Mouse (Mus musculus) lung, postnatal 4 days (tissue): ENCODE data around the gene Pemt.

Source experiments
- DNase-seq, 2 experiments: peaks; one replicate each; pipeline ENCODE4 v3.0.0; 2021

Pemt gene

GRCm38 (mm10) chr11:60046058-60046735 lies at the start of gene Pemt:
TSS of gene Pemt (minus strand) at chr11:60046489.
- DNase-seq: peak; percentile 96 to 97

DNA sequence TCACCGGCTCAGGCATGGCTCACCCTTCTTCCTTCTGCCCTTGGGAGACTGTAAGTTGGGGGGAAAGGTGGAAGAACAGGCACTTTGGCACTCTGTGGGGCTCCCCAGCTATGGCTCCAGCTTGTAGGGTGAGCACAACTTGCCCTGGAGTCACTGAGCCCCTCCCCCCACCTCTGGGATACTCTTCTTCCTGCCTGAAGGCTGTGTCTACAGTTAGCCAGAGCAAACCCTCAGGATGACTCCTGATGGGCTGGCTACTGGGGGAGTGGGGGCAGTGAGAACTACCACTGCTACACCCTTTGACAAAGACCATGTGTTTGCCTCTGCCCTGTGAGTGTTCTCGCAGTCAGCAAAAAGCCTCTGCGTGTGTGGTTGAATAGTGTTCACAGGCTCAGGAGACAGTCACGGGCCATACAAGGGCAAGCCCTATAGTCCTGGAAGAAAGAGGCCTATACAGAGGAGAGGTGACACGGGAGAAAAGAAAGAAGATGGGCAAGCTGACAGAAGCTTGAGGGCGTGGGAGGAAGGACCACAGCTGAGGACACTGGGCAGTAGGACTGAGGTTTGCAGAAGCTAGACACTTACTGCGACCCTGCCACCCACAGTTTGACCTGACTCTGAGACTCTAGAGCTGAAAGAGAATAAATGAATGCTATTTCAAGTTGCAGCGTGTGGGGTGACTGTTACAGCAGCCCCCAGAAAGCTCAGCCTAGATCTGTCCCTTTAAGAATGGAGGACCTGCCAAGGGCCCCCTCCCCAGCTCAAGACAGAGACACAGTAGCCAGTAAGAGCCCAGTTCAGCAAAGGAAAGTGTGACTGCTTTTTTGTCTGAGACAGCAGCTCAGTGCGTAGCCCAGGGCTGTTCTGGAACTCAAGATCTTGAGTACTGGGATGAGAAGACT lies 48.9 kb upstream of the Pemt start:
- DNase-seq: peak; percentile 37 to 48

- DNase-seq: no peak
Observed at GRCm38 (mm10) chr11:60093984-60094587, 47.8 kb upstream of the Pemt start.

- no peak for DNase-seq
Observed at GRCm38 (mm10) chr11:60093227-60093626, 46.9 kb upstream of the Pemt start.

DNA sequence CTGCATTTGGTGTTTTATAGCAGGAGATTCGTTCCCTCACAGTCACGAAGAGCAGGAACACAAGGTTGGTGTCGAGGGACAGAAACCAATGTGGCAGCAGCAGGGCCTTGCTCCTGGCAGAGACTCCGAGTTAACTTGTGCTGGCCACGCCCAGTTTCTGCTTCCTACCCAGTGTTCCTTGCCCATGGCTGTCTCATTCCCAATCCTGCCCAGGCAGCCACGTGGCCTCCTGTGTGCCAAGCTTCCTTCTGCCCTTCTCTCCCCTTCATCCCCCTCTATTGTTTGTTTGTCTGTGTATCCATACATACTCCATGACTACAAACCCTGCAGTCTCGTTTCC lies 45.1 kb upstream of the Pemt start:
- no peak for DNase-seq

- DNase-seq: no peak
Observed at GRCm38 (mm10) chr11:60090696-60091421, 44.6 kb upstream of the Pemt start.

DNA sequence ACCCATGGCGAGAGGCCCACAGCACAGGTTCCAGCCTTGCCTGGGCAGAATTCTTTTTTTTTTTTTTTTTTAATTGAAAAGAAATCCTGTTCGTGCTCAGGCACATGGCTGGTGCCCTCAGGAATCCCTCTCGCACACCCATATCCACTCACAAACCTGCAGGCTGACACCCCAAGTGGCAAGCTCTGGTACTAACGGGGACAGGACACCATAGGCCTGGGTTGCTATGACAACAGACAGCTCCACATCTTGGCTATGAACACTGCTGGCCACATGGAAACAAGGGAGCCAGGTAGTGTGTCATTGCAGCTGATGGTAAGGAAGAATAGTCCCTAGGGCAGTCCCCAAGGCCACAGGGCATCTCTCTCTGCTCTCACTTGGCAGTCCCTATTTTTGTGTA lies 42.7 kb upstream of the Pemt start:
- DNase-seq: no peak

GRCm38 (mm10) chr11:60086676-60087075 lies 40.4 kb upstream of the Pemt start:
- DNase-seq: no peak

GRCm38 (mm10) chr11:60084589-60084988 lies 38.3 kb upstream of the Pemt start:
- peak in 1 of 2 experiments; percentile 64 for DNase-seq

- DNase-seq: peak in 1 of 2 experiments; percentile 80
Observed at GRCm38 (mm10) chr11:60076790-60077189, 30.5 kb upstream of the Pemt start.

- DNase-seq: no peak
Observed at GRCm38 (mm10) chr11:60076183-60076582, 29.9 kb upstream of the Pemt start.

- DNase-seq: no peak
Observed at GRCm38 (mm10) chr11:60073936-60074502, 27.7 kb upstream of the Pemt start.

DNA sequence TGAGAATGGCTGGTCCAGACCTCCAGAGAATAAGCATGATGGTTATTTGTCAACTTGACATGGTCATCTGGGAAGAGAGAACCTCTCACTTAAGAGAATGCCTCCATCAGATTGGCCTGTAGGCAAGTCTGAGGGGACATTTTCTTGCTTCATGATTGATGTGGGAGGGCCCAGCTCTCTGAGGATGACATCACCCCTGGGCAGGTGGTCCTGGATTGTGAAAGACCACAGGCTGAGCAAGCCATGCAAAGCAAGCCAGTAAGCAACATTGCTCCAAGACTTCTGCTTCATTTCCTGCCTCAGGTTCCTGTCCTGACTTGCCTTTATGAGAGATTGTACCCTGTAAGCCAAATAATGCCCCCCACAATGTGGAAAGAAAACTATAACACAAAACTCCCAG lies 26.8 kb upstream of the Pemt start:
- DNase-seq: no peak

GRCm38 (mm10) chr11:60071221-60071620 lies 24.9 kb upstream of the Pemt start:
- no peak for DNase-seq

DNA sequence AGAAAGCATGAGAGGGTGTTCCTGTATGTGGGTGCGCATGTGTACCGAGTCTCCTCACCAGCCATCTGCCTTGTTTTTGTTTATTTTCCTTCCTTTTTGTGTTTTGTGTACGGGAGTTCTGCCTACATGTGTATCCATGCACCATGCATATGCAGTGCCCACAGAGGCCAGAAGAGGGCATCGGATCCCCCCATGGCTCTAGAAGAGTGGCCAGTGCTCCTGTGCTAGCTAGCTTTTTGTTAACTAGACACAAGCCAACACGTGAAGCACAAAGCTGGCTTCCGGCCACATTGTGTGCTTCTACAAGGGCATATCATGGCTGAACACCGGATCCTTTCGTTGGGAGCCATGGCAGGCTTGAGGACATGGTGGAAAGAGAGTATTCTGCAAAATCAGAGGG lies 24.3 kb upstream of the Pemt start:
- peak; percentile 58 to 69 for DNase-seq

- no peak for DNase-seq
Observed at GRCm38 (mm10) chr11:60068631-60069030, 22.3 kb upstream of the Pemt start.

GRCm38 (mm10) chr11:60067646-60068045 lies 21.4 kb upstream of the Pemt start:
- DNase-seq: no peak

DNA sequence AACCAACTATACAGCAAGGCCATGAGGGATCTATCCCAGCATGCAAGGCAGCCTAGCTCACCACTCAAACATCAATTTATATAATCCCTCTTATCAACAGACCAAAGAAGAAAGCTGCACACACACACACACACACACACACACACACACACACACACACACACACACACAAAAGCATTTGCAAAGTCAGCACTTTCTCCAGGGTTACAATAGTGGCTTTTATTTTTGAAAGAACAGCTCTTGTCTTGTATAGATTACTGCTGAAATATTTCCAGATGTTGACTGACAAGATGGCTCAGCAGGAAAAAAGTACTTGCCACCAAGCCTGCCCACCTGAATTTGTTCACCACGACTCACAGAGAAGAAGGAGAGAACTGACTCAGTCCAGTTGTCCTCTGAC lies 19.0 kb upstream of the Pemt start:
- DNase-seq: no peak

- no peak for DNase-seq
Observed at GRCm38 (mm10) chr11:60061504-60062006, 15.3 kb upstream of the Pemt start.

DNA sequence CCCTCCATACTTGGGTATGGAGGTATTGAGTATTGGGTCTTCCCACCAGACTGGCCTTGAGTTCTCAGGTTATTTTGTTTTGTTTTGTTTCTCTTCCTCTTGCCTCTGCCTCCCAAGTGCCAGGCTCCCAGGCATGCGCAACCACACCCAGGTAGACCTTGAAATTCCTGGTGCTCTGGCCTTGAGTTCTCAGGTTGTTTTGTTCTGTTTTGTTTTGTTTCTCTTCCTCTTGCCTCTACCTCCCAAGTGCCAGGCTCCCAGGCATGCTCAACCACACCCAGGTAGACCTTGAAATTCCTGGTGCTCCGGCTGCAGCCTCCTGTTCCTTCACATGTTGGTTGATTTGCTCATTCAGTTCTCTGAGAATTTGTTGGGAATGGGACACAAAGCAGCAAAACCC lies 13.7 kb upstream of the Pemt start:
- no peak for DNase-seq

DNA sequence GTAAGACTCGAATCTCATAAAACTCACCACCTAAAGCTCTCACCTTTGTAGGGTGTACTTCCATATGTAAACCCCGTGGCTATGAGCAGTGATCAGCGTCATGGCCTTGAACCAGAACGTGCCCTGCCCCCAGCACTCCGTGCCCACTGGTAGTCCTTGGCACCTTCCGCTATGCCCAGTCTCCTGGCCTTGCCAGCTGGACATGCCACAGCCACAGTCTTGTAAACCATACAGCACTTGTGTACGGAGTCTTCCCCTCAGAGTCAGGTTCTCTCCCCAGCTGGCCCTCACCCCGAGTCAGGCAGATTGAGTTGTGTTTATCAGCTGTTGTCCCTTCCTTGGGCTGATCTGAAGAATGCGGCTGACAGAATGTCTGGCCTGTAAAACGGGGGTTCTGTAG lies 12.2 kb upstream of the Pemt start:
- DNase-seq: no peak

DNA sequence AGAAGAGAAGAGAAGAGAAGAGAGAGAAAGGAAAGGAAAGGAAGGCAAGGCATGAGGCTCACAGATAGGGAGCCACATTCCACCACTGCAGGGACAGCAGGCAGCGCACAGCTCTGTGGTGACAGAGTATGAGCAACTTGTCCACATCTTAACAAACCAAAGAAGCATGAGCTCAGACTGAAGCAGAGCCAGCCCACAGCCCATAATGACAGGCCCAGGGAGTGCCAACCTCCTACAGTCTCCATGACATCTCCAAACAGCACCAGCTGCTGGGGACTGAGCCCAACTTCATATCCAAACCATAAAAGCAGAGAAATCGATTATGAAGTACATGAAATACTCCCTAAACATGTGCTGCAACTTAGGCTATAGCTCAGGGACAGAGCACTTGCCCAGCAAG lies 11.7 kb upstream of the Pemt start:
- no peak for DNase-seq

DNA sequence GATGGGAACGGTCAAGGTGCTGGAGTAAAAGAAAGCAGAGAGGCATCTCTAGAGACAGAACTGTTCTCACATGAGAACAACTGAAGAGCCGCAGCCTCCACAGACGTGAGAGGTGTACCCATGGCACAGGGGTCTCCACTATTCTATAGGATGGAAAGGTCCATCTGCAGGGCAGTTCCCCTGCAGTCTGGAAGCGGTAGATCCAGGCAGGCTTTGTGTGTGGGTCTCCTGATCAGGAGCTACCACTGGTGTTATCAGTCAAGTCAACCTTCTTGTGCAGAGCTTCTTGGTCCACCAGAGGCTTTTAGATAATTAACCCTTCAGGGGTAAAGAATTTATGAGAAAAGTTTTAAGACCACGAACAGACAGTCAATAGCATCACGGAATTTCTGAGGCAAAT lies 10.2 kb upstream of the Pemt start:
- DNase-seq: no peak
